ENCODE assay signal across 8 mouse cellular contexts in genomic region chr1:91250415-91251147, GRCm38 (mm10). TPM values are rescaled to one million over a fixed set of nuclear protein-coding genes. Genes with fewer than 3 reads are reported as not detected.
DNase-seq lines count a peak whose midpoint lies in the region; ATAC-seq and TF ChIP-seq lines count a peak whose summit lies in the region.

No protein-coding gene starts in this region.

- DNase-seq in left cerebral cortex, postnatal 25 days (ENCODE audit: low spot score in 2 of 2) = peak; percentile 5 to 23
- DNase-seq in left cerebral cortex, adult 9 months (ENCODE audit: low spot score in 2 of 2) = no peak
- peak; percentile 56 to 62 for DNase-seq in adrenal gland, postnatal 36 days
- no peak for DNase-seq in forebrain, embryonic 11.5 days (ENCODE audit: low spot score)
- no peak for DNase-seq in hindbrain, embryonic 14.5 days (ENCODE audit: low spot score)
- peak in 1 of 3 experiments; percentile 39 for DNase-seq in liver, embryonic 14.5 days (ENCODE audit: low read depth in 3 of 3, low spot score in 3 of 3)

- H3K4me3 ChIP-seq in forebrain, embryonic 11.5 days (ENCODE audit: low read depth, low read length) = peak overlapping the region; percentile 99
- peak overlapping the region; percentile 99 for H3K4me3 ChIP-seq in hindbrain, embryonic 14.5 days (replicated peaks; ENCODE audit: low read length)
- H3K4me3 ChIP-seq in liver, embryonic 14.5 days (ENCODE audit: insufficient read depth in 1 of 2, low read depth in 2 of 2, low read length in 2 of 2) = peak overlapping the region; percentile 95 to 99
- peak overlapping the region; percentile 99 for H3K4me3 ChIP-seq in olfactory bulb, adult 2 months (ENCODE audit: insufficient read depth, low read depth, low read length)

- H3K4me1 ChIP-seq in forebrain, embryonic 11.5 days (replicated peaks; ENCODE audit: control insufficient read depth, insufficient read depth, low read length) = peaks cover 6% of the 10 kb centered on the region
- H3K4me1 ChIP-seq in hindbrain, embryonic 14.5 days (replicated peaks; ENCODE audit: control insufficient read depth, insufficient read depth, low read length) = peaks cover 24% of the 10 kb centered on the region
- peaks cover 33 to 40% of the 10 kb centered on the region in 2 experiments for H3K4me1 ChIP-seq in liver, embryonic 14.5 days (replicated peaks; ENCODE audit: control insufficient read depth in 2 of 2, insufficient read depth in 2 of 2, low read length in 1 of 2)
- H3K4me1 ChIP-seq in olfactory bulb, adult 2 months (ENCODE audit: control insufficient read depth, insufficient read depth, low read length) = peaks cover 6% of the 10 kb centered on the region

- peak; percentile 73 for ATAC-seq in forebrain, embryonic 11.5 days (replicated peaks; ENCODE audit: low FRiP score)
- no peak; the same call in 1 of the 2 replicates for ATAC-seq in hindbrain, embryonic 14.5 days (ENCODE audit: low FRiP score)
- ATAC-seq in liver, embryonic 14.5 days (ENCODE audit: insufficient read depth) = peak; percentile 47
- ATAC-seq in megakaryocyte progenitor cell, adult 5-6 weeks (replicated peaks; ENCODE audit: poor library complexity) = no peak

- under 1% methylated on average over 67 of the region's 70 CpGs for WGBS in forebrain, embryonic 11.5 days
- under 1% methylated on average over 64 of the region's 70 CpGs for WGBS in hindbrain, embryonic 14.5 days
- WGBS in liver, embryonic 14.5 days (ENCODE audit: insufficient replicate concordance) = under 1% methylated on average over 60 of the region's 70 CpGs
- under 1% methylated on average over 66 of the region's 70 CpGs for WGBS in olfactory bulb, adult 2 months

- peak overlapping the region; percentile 93 for H3K9ac ChIP-seq in forebrain, embryonic 11.5 days (ENCODE audit: low read length)
- H3K9ac ChIP-seq in hindbrain, embryonic 14.5 days = peak overlapping the region; percentile 93
- peak overlapping the region; percentile 98 for H3K9ac ChIP-seq in liver, embryonic 14.5 days (replicated peaks)

- intact Hi-C loops in left cerebral cortex, postnatal 25 days (cut with DNase I) = loop anchor here (5.0 kb wide), 1 partner anchor 47 kb away; the partner anchor contains the start of gene Scly

- peak overlapping the region; percentile 89 for H3K4me2 ChIP-seq in forebrain, embryonic 11.5 days (ENCODE audit: low read depth, low read length, severe bottlenecking)
- peak overlapping the region; percentile 86 for H3K4me2 ChIP-seq in hindbrain, embryonic 14.5 days (replicated peaks)
- H3K4me2 ChIP-seq in liver, embryonic 14.5 days (ENCODE audit: low read depth) = peak overlapping the region; percentile 91

- H3K36me3 ChIP-seq in forebrain, embryonic 11.5 days (ENCODE audit: control insufficient read depth, insufficient read depth, low read length) = no peaks in the 10 kb centered on the region
- peaks cover 16% of the 10 kb centered on the region for H3K36me3 ChIP-seq in hindbrain, embryonic 14.5 days (replicated peaks; ENCODE audit: control insufficient read depth, insufficient read depth)
- peaks cover 4% of the 10 kb centered on the region; the same call in 1 of the 2 replicates for H3K36me3 ChIP-seq in liver, embryonic 14.5 days (replicated peaks; ENCODE audit: control insufficient read depth, insufficient read depth, low read depth)

- TF ChIP-seq POLR2A in olfactory bulb, adult 2 months (IDR thresholded peaks at IDR 0.05; ENCODE audit: insufficient read depth, low read depth, low read length) = no peak

- TF ChIP-seq EP300 in liver, embryonic 14.5 days (IDR thresholded peaks at IDR 0.05; ENCODE audit: low read depth) = no peak

- no peaks in the 10 kb centered on the region for H3K9me3 ChIP-seq in forebrain, embryonic 11.5 days (ENCODE audit: control insufficient read depth, low read length)
- H3K9me3 ChIP-seq in hindbrain, embryonic 14.5 days (ENCODE audit: control insufficient read depth, low read length) = no peaks in the 10 kb centered on the region
- H3K9me3 ChIP-seq in liver, embryonic 14.5 days (ENCODE audit: control insufficient read depth, low read length) = no peaks in the 10 kb centered on the region

- TF ChIP-seq CTCF in liver, embryonic 14.5 days (IDR thresholded peaks at IDR 0.05; ENCODE audit: low read depth) = no peak
- TF ChIP-seq CTCF in olfactory bulb, adult 2 months (IDR thresholded peaks at IDR 0.05; ENCODE audit: insufficient read depth, low read depth, low read length) = no peak

- peak overlapping the region; percentile 57; the same call in 1 of the 2 replicates for H3K27ac ChIP-seq in forebrain, embryonic 11.5 days (ENCODE audit: low read depth, low read length)
- H3K27ac ChIP-seq in hindbrain, embryonic 14.5 days = peak overlapping the region; percentile 83
- H3K27ac ChIP-seq in liver, embryonic 14.5 days = peak overlapping the region; percentile 80
- H3K27ac ChIP-seq in olfactory bulb, adult 2 months (ENCODE audit: insufficient read depth, low read depth, low read length) = peak overlapping the region; percentile 52; the same call in 1 of the 2 replicates

- H3K27me3 ChIP-seq in forebrain, embryonic 11.5 days (ENCODE audit: control insufficient read depth, insufficient read depth, low read length) = no peaks in the 10 kb centered on the region
- H3K27me3 ChIP-seq in hindbrain, embryonic 14.5 days (ENCODE audit: control insufficient read depth, insufficient read depth, low read length) = no peaks in the 10 kb centered on the region
- H3K27me3 ChIP-seq in liver, embryonic 14.5 days (ENCODE audit: control insufficient read depth, insufficient read depth, low read length) = no peaks in the 10 kb centered on the region

RNA-seq across cellular contexts. Expression of gene Ube2f, which starts 0.5 kb away (rescaled TPM):
- 10 to 100 TPM; 54.9 TPM for total RNA-seq in left cerebral cortex, postnatal 25 days (2021)
- total RNA-seq in adrenal gland, postnatal 36 days (2021) = 10 to 100 TPM; 72.8 to 94.6 TPM
- polyA plus RNA-seq in forebrain, embryonic 11.5 days (2014; fragmentation: Nextera tagmentation; extraction: Ambion mirVana) = 78.9 and 84.7 TPM in 2 replicates
- 63.8 and 67.6 TPM in 2 replicates for polyA plus RNA-seq in hindbrain, embryonic 14.5 days (2014; fragmentation: Nextera tagmentation; extraction: Ambion mirVana)
- polyA plus RNA-seq in liver, embryonic 14.5 days (2012; rRNA removed) = 31.0 and 41.1 TPM in 2 replicates
- polyA plus RNA-seq in liver, embryonic 14.5 days (2014; fragmentation: Nextera tagmentation; extraction: Ambion mirVana) = 58.3 and 61.1 TPM in 2 replicates
- not detected in 2 replicates for polyA plus RNA-seq in olfactory bulb, adult 2 months (2012; ENCODE audit: insufficient read depth, insufficient read length, low replicate concordance, missing spikeins)
- 90.2 and 92.6 TPM in 2 replicates for total RNA-seq in megakaryocyte progenitor cell, adult 5-6 weeks (2015)
- total RNA-seq in megakaryocyte progenitor cell, adult 5-6 weeks (2017) = 46.8 and 58.6 TPM in 2 replicates

RNA-seq across cellular contexts. Expression of gene Scly, which starts 47.6 kb away (rescaled TPM):
- total RNA-seq in left cerebral cortex, postnatal 25 days (2021) = 10 to 100 TPM; 15.0 to 16.0 TPM
- 10 to 100 TPM; 21.2 to 23.6 TPM for total RNA-seq in adrenal gland, postnatal 36 days (2021)
- polyA plus RNA-seq in forebrain, embryonic 11.5 days (2014; fragmentation: Nextera tagmentation; extraction: Ambion mirVana) = 14.2 and 17.0 TPM in 2 replicates
- polyA plus RNA-seq in hindbrain, embryonic 14.5 days (2014; fragmentation: Nextera tagmentation; extraction: Ambion mirVana) = 9.7 and 10.5 TPM in 2 replicates
- polyA plus RNA-seq in liver, embryonic 14.5 days (2012; rRNA removed) = 20.7 and 21.0 TPM in 2 replicates
- 21.0 and 22.6 TPM in 2 replicates for polyA plus RNA-seq in liver, embryonic 14.5 days (2014; fragmentation: Nextera tagmentation; extraction: Ambion mirVana)
- not detected in 2 replicates for polyA plus RNA-seq in olfactory bulb, adult 2 months (2012; ENCODE audit: insufficient read depth, insufficient read length, low replicate concordance, missing spikeins)
- 19.8 and 20.0 TPM in 2 replicates for total RNA-seq in megakaryocyte progenitor cell, adult 5-6 weeks (2015)
- total RNA-seq in megakaryocyte progenitor cell, adult 5-6 weeks (2017) = 21.1 and 23.6 TPM in 2 replicates

Comparison
In these comparisons a context has a peak if more than half of its experiments do, and no peak if none do; other contexts are left out.
1. DNase-seq: peak in left cerebral cortex, postnatal 25 days (2 of 2) and adrenal gland, postnatal 36 days (2 of 2); none in left cerebral cortex, adult 9 months (0 of 2), forebrain, embryonic 11.5 days (single experiment) and hindbrain, embryonic 14.5 days (single experiment).
2. ATAC-seq: peak in forebrain, embryonic 11.5 days (single experiment) and liver, embryonic 14.5 days (single experiment); none in hindbrain, embryonic 14.5 days (single experiment) and megakaryocyte progenitor cell, adult 5-6 weeks (single experiment).
3. Peak in every context shown above with its lines, with median percentiles within 50 percentile points of each other: H3K27ac ChIP-seq, H3K4me2 ChIP-seq, H3K4me3 ChIP-seq and H3K9ac ChIP-seq.